Mouse (Mus musculus) kidney, adult 2 months (tissue): ENCODE results near the gene Igfbp2.

ENCODE experiments used
- CTCF ChIP-seq: fragments of 200-500 bp; conservative IDR thresholded peaks from 2 replicates; pipeline ENCODE4 v1.5.1; 2011; ENCODE audit warnings: low read depth, mild to moderate bottlenecking, control low read depth, low read length, moderate library complexity, mixed read lengths; ENCODE audit not compliant: insufficient read depth, insufficient read length
- POLR2A ChIP-seq: fragments of 200-500 bp; IDR thresholded peaks from one replicate; pipeline ENCODE4 v1.6.1; 2011; ENCODE audit warnings: low read depth, low read length, control low read depth

DNA sequence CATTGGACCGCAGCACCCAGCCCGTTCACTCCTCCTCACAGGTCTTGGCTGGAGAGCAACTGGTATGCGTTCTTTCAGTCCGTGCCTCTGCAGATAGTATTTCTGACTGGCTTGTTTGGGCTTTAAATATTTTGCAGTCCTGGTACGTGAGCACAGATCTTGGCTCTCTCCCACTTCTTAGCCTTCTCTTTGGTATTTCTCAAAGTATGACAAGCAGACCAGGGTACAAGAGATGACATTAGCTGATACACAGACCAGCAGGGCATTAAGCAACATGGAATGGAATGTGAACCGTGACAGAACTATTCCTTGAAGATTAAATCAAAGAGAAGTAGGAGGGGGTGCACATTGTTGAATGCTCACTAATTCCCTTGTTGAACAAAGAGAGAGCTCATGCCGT lies 43.6 kb upstream of the Igfbp2 start:
- TF ChIP-seq CTCF (no peak), POLR2A (no peak)
